Mouse (Mus musculus) CD4-positive, CD25-positive, alpha-beta regulatory T cell, adult 4 months (primary cell): Measurements from ENCODE around the gene Pde1a. TPM values are rescaled to one million over a fixed set of nuclear protein-coding genes. Genes with fewer than 3 reads are reported as not detected.

Experiments
- ATAC-seq: one replicate; pipeline ENCODE4 v1.8.0; 2017
- polyA plus RNA-seq, 2 experiments: library from polyadenylated mRNA; unstranded; fragments of 100-300 nt; shearing (Covaris generic); gene quantifications; one replicate each; pipeline ENCODE4 v1.2.1; 2017

The Pde1a gene
- polyA plus RNA-seq, 2 experiments from 2014 or later = not detected

DNA sequence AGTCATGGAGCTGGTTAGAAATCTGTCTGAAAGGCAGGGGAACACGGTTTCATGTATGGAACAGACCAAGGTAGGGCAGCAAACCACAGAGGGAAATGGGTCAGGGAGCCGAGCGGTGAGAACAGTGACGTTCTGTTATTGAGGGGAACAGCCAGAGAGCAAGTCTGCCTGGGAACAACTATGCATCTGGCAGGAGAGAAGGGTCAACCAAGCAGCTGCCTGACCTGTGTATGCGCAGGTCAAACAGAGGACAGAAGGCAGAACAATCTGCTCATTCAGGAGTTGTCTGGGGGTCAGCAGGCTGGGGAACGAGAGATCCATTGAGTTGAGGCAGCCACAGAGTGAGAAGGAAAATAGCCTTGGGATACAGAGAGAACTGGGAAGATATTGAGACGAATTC is 330.6 kb downstream of the Pde1a start:
- no peak for ATAC-seq

GRCm38 (mm10) chr2:79797444-79797843 is 331.8 kb downstream of the Pde1a start:
- ATAC-seq = no peak

- no peak for ATAC-seq
Observed at GRCm38 (mm10) chr2:79793186-79793585, 336.1 kb downstream of the Pde1a start.

DNA sequence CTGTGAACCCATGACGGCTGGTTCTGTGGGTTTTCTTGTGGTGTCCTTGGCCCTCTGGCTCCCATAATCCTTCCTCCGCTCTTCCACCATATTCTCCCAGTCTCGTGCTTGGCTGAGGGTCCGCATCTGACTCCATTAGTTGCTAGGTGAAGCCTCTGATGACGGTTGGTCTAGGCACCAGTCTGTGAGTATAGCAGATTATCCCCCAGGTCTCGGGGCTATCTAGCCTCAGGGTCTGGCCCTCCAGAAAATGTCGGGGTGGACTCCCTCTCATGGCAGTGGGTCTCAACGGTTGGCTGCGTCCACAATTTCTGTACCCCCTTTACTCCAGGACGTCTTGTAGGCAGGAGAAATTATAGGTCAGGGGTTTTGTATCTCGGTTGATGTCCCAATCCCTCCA is 342.8 kb downstream of the Pde1a start:
- no peak for ATAC-seq

DNA sequence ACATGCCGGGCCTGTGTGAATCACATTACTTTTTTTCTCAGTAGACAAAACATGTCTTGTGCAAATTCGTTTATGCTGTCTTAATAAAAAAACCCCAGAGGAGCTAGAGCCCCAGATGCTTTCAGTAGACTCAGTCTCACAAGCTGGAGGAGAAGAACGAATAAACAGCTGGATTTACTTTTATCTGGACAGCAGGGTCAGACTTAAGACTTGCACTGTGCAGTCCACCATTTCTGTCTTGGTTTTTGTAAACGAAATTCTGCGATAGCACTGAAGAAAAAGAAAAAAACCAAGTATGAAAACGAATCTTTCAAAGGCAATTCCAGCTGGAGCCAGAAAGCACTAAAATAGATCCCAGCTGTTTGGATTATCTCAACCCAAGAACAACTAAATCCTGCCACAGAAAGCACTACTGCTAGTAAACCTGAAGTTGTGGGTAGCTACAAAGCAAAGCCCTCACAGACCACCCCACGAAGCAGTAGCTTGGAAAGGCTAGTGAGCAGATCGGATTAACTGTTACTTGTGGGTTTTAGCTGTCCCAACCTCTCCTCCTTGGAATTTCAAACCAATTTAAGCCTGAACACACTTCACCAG is 343.6 kb downstream of the Pde1a start:
- ATAC-seq = no peak

Other genes starting within 250 kb of the Pde1a start
- not detected for gene Prdx6b, start 163.0 kb upstream of the Pde1a start, polyA plus RNA-seq
- 10 to 100 TPM; 41.4 to 48.8 TPM for gene Dnajc10, start 186.0 kb upstream of the Pde1a start, polyA plus RNA-seq